Mouse (Mus musculus): ENCODE results near the gene Rhox13. TPM values are rescaled to one million over a fixed set of nuclear protein-coding genes. Genes with fewer than 3 reads are reported as not detected.

Gene Rhox13
- polyA plus RNA-seq (2015; fragmentation: Nextera tagmentation; extraction: Ambion mirVana) = not detected in 2 replicates

- no peak within 1 kb of the TSS for H3K4me3 ChIP-seq
- WGBS = 97% methylated on average over 20 of the region's 20 CpGs
- H3K27me3 ChIP-seq (replicated peaks) = no peaks in the 10 kb centered on the region
- no peaks in the 10 kb centered on the region for H3K9me3 ChIP-seq
- no peak within 1 kb of the TSS for H3K9ac ChIP-seq
- H3K4me1 ChIP-seq = no peaks in the 10 kb centered on the region
- ATAC-seq (replicated peaks) = no peak
- H3K36me3 ChIP-seq (replicated peaks) = no peaks in the 10 kb centered on the region
- H3K27ac ChIP-seq = no peak within 1 kb of the TSS
- H3K4me2 ChIP-seq = no peak within 1 kb of the TSS
Observed at GRCm38 (mm10) chrX:38120982-38121381, at the start of gene Rhox13. Gene Rhox13 (plus strand): TSS chrX:38121219.

DNA sequence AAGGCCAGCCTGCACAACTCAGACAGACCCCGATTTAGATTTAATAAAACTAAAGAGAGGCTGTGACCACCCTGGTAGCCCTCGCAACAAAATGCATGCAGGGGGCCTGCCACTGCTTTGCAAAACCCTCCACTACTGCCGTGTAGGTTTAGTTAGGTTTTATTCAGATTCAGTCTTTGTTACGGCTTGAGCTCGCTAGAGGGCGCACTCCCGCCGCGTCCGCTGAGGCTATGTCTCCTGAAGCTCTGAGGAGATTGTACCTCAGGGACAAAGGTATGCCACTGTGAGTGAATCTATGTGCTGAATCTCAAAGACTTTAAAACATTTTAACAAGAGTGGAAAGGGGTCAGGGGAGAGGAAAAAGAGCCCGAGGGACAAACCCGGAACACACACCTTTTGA, 36.8 kb upstream of the Rhox13 start:
- H3K27me3 ChIP-seq (replicated peaks) = no peaks in the 10 kb centered on the region
- H3K4me3 ChIP-seq = no peak overlapping the region
- no peak overlapping the region for H3K9ac ChIP-seq
- no peak overlapping the region for H3K27ac ChIP-seq
- no peaks in the 10 kb centered on the region for H3K4me1 ChIP-seq
- 22% methylated on average over 12 of the region's 12 CpGs for WGBS
- no peaks in the 10 kb centered on the region for H3K9me3 ChIP-seq
- no peak overlapping the region for H3K4me2 ChIP-seq
- ATAC-seq (replicated peaks) = no peak
- no peaks in the 10 kb centered on the region for H3K36me3 ChIP-seq (replicated peaks)

DNA sequence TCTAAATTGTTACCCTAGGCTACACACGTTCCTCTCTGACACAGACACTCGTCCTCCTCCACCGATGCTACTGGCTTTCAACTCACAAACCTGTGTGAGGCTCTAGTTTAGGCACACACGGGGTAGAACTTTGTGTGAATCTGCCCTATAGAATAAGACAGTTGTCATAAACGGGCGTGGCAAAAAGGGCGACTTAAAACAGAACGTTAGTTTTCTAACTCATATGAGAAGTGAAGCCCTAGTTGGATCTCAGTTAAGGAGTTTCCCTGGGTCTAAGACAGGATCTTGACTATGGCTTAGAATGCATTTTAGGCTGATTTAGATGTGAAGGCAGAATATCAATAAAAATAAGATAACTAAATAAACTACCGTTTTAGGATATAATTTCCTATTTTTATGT, 36.0 kb upstream of the Rhox13 start, which contains the start of gene Rhox11:
TSS of gene Rhox11 (minus strand) at position 101 of the 400 bp plus-strand sequence.
- Histone ChIP-seq H3K4me3 (no peak within 1 kb of the TSS), H3K27ac (no peak within 1 kb of the TSS), H3K4me1 (no peaks in the 10 kb centered on the region), H3K9ac (no peak within 1 kb of the TSS), H3K4me2 (no peak within 1 kb of the TSS), H3K9me3 (no peaks in the 10 kb centered on the region), H3K36me3 (replicated peaks) (no peaks in the 10 kb centered on the region), H3K27me3 (replicated peaks) (no peaks in the 10 kb centered on the region)
- 86% methylated on average over 9 of the region's 9 CpGs for WGBS
- ATAC-seq (replicated peaks) = no peak

DNA sequence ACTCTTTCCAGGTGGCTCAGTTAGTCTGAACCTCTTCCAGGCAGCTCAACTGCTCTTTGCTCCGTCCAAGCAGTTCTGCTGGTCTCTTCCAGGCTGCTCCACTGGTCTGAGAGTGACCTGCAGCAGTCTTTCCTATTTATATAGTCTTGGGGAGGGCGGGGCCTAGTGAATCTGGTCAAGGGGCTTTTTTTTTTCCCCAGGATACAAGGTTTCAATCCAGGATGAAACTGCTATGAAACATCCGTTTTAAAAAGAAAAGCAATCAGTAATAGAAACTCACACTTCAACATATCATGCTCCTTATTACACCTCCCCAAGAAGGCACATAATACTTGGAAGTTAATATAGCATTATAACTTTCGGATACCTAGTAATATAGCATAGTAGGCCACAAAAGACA, 10.2 kb upstream of the Rhox13 start, which contains the start of gene Rhox12:
TSS of gene Rhox12 (minus strand) at position 101 of the 400 bp plus-strand sequence.
- Histone ChIP-seq H3K4me3 (no peak within 1 kb of the TSS), H3K27ac (no peak within 1 kb of the TSS), H3K36me3 (replicated peaks) (no peaks in the 10 kb centered on the region), H3K9me3 (no peaks in the 10 kb centered on the region), H3K4me1 (no peaks in the 10 kb centered on the region), H3K9ac (no peak within 1 kb of the TSS), H3K27me3 (replicated peaks) (no peaks in the 10 kb centered on the region), H3K4me2 (no peak within 1 kb of the TSS)
- ATAC-seq (replicated peaks) = no peak
- 69% methylated on average over 4 of the region's 4 CpGs for WGBS

- no peaks in the 10 kb centered on the region for H3K27me3 ChIP-seq (replicated peaks)
- H3K9ac ChIP-seq = no peak overlapping the region
- no peak overlapping the region for H3K27ac ChIP-seq
- WGBS = 91% methylated on average over 34 of the region's 34 CpGs
- no peaks in the 10 kb centered on the region for H3K4me1 ChIP-seq
- no peak overlapping the region for H3K4me3 ChIP-seq
- H3K9me3 ChIP-seq = no peaks in the 10 kb centered on the region
- no peak for ATAC-seq (replicated peaks)
- no peak overlapping the region for H3K4me2 ChIP-seq
- no peaks in the 10 kb centered on the region for H3K36me3 ChIP-seq (replicated peaks)
Observed at GRCm38 (mm10) chrX:38121478-38121877, 459 bp downstream of the Rhox13 start.

GRCm38 (mm10) chrX:38159097-38159496, 38.1 kb downstream of the Rhox13 start:
- no peaks in the 10 kb centered on the region for H3K4me1 ChIP-seq
- no peaks in the 10 kb centered on the region for H3K36me3 ChIP-seq (replicated peaks)
- H3K9me3 ChIP-seq = no peaks in the 10 kb centered on the region
- no peak overlapping the region for H3K4me2 ChIP-seq
- no peak overlapping the region for H3K9ac ChIP-seq
- H3K4me3 ChIP-seq = no peak overlapping the region
- no peaks in the 10 kb centered on the region for H3K27me3 ChIP-seq (replicated peaks)
- WGBS = 72% methylated on average over 1 of the region's 1 CpGs
- no peak for ATAC-seq (replicated peaks)
- no peak overlapping the region for H3K27ac ChIP-seq

DNA sequence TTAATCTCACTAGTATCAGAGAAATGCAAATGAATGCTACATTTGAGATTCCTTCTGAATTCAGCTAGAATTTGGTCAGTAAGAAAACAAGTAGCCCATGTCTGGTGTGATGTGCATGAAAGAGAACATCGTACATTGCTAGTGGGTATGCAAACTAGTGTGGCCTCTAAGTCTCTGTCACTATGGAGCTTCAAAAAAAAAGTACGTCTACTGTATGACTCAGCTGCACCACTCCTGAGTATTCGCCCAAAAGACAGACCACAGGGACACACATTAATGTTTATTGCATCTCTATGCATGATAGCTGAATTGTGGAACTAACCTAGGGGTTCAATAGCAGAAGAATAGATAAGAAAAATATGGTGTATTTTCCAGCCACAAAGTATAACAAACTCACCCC, 44.3 kb downstream of the Rhox13 start:
- Histone ChIP-seq H3K36me3 (replicated peaks) (no peaks in the 10 kb centered on the region), H3K9ac (no peak overlapping the region), H3K27me3 (replicated peaks) (no peaks in the 10 kb centered on the region), H3K9me3 (no peaks in the 10 kb centered on the region), H3K4me3 (no peak overlapping the region), H3K4me1 (no peaks in the 10 kb centered on the region), H3K27ac (no peak overlapping the region), H3K4me2 (no peak overlapping the region)
- WGBS = 83% methylated on average over 3 of the region's 3 CpGs
- no peak for ATAC-seq (replicated peaks)

- Histone ChIP-seq H3K4me2 (no peak overlapping the region), H3K36me3 (replicated peaks) (no peaks in the 10 kb centered on the region), H3K4me1 (no peaks in the 10 kb centered on the region), H3K9ac (no peak overlapping the region), H3K27ac (no peak overlapping the region), H3K4me3 (no peak overlapping the region), H3K27me3 (replicated peaks) (no peaks in the 10 kb centered on the region), H3K9me3 (no peaks in the 10 kb centered on the region)
- ATAC-seq (replicated peaks) = no peak
- 77% methylated on average over 9 of the region's 9 CpGs for WGBS
Observed at GRCm38 (mm10) chrX:38166064-38166463, 45.0 kb downstream of the Rhox13 start.

DNA sequence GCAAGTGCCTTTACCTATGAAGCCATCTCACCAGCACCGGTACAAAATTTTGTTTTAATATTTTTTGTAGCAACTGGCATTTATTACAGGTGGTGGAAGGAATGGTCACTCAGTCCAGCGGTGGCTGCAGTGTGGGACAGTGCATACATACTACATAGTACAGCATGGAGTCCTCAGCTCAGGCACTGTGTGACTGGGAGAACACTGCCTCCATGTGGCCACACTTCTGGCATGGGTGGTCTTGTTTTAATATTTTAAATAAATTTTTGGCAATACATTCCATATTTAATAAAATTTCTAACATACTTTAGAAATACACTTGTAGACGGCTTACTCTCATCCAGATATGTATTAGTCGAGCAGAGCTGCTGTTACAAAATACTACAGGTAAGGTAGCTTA, 45.6 kb downstream of the Rhox13 start:
- Histone ChIP-seq H3K9ac (no peak overlapping the region), H3K27ac (no peak overlapping the region), H3K27me3 (replicated peaks) (no peaks in the 10 kb centered on the region), H3K36me3 (replicated peaks) (no peaks in the 10 kb centered on the region), H3K9me3 (no peaks in the 10 kb centered on the region), H3K4me1 (no peaks in the 10 kb centered on the region), H3K4me2 (no peak overlapping the region), H3K4me3 (no peak overlapping the region)
- ATAC-seq (replicated peaks) = no peak
- WGBS = 83% methylated on average over 4 of the region's 4 CpGs

Other genes with a start within 250 kb of the Rhox13 start
- not detected in 2 replicates for gene Rhox8, start 242.3 kb upstream of the Rhox13 start, polyA plus RNA-seq (2015; fragmentation: Nextera tagmentation; extraction: Ambion mirVana)
- gene Rhox7b, start 224.0 kb upstream of the Rhox13 start, polyA plus RNA-seq (2015; fragmentation: Nextera tagmentation; extraction: Ambion mirVana) = not detected in 2 replicates
- not detected in 2 replicates for gene Rhox9, start 219.4 kb upstream of the Rhox13 start, polyA plus RNA-seq (2015; fragmentation: Nextera tagmentation; extraction: Ambion mirVana)
- not detected in 2 replicates for gene Btg1-ps1, start 102.4 kb upstream of the Rhox13 start, polyA plus RNA-seq (2015; fragmentation: Nextera tagmentation; extraction: Ambion mirVana)
- gene Btg1-ps2, start 78.1 kb upstream of the Rhox13 start, polyA plus RNA-seq (2015; fragmentation: Nextera tagmentation; extraction: Ambion mirVana) = not detected in 2 replicates
- not detected in 2 replicates for gene Rhox10, start 54.7 kb upstream of the Rhox13 start, polyA plus RNA-seq (2015; fragmentation: Nextera tagmentation; extraction: Ambion mirVana)
- not detected in 2 replicates for gene Rhox11, start 36.1 kb upstream of the Rhox13 start, polyA plus RNA-seq (2015; fragmentation: Nextera tagmentation; extraction: Ambion mirVana)
- gene Rhox12, start 10.3 kb upstream of the Rhox13 start, polyA plus RNA-seq (2015; fragmentation: Nextera tagmentation; extraction: Ambion mirVana) = not detected in 2 replicates
- 5.0 and 5.5 TPM in 2 replicates for gene Zbtb33, start 68.6 kb downstream of the Rhox13 start, polyA plus RNA-seq (2015; fragmentation: Nextera tagmentation; extraction: Ambion mirVana)
- gene Tmem255a, start 131.2 kb downstream of the Rhox13 start, polyA plus RNA-seq (2015; fragmentation: Nextera tagmentation; extraction: Ambion mirVana) = 21.6 and 25.9 TPM in 2 replicates
- gene Atp1b4, start 195.0 kb downstream of the Rhox13 start, polyA plus RNA-seq (2015; fragmentation: Nextera tagmentation; extraction: Ambion mirVana) = not detected in 2 replicates